Mouse (Mus musculus): ENCODE measurements around the gene Fut8. TPM values are rescaled to one million over a fixed set of nuclear protein-coding genes. Genes with fewer than 3 reads are reported as not detected.

Fut8 gene
- total and polyA plus RNA-seq, 3 experiments, result 60.6 to 124 (median 86.0) TPM

- H3K27me3 ChIP-seq (replicated peaks), result no peaks in the 10 kb centered on the region
- no peak overlapping the region for H3K4me2 ChIP-seq (ENCODE audit: insufficient read depth, low read depth, poor library complexity, severe bottlenecking)
- in situ Hi-C loops (cut with MboI; ENCODE audit: low pct_ligation_motif_present, low pct_unique_long_range_greater_than_20kb, low sequenced_read_pairs) (no loop called here), dilution Hi-C loops (cut with MboI; ENCODE audit: extremely low pct_ligation_motif_present, extremely low pct_unique_long_range_greater_than_20kb, low sequenced_read_pairs) (no loop called here)
- no peak overlapping the region for H3K27ac ChIP-seq (ENCODE audit: insufficient read depth, low read depth)
- no peak for DNase-seq (ENCODE audit: extremely low read depth)
- H3K4me3 ChIP-seq (replicated peaks in 1 of 3; ENCODE audit: low read depth in 2 of 3, low read length in 2 of 3, poor library complexity in 1 of 3), result no peak overlapping the region
- TF ChIP-seq ZKSCAN1 (IDR thresholded peaks at IDR 0.05; ENCODE audit: borderline replicate concordance, low read depth, low read length) (no peak), HCFC1 (IDR thresholded peaks at IDR 0.05; ENCODE audit: low read depth, low read length) (no peak), CTCF (conservative IDR thresholded peaks at IDR 0.05 in 1 of 2, IDR thresholded peaks at IDR 0.05 in 1 of 2; ENCODE audit: low read depth in 2 of 2, low read length in 2 of 2) (no peak), ZMIZ1 (IDR thresholded peaks at IDR 0.05; ENCODE audit: low read depth, low read length) (no peak), CHD1 (IDR thresholded peaks at IDR 0.05; ENCODE audit: low read depth, low read length) (no peak), POLR2AphosphoS2 (IDR thresholded peaks at IDR 0.05; ENCODE audit: low read depth, low read length) (no peak), PAX5 (IDR thresholded peaks at IDR 0.05; ENCODE audit: low read length) (no peak), JUN (IDR thresholded peaks at IDR 0.05; ENCODE audit: insufficient read depth, low read depth, low read length) (no peak), EP300 (IDR thresholded peaks at IDR 0.05; ENCODE audit: low read length) (no peak), TBP (conservative IDR thresholded peaks at IDR 0.05; ENCODE audit: low read depth, low read length) (no peak), NRF1 (IDR thresholded peaks at IDR 0.05; ENCODE audit: low read depth, low read length) (no peak), MAX (IDR thresholded peaks at IDR 0.05; ENCODE audit: low read length) (no peak), MXI1 (IDR thresholded peaks at IDR 0.05; ENCODE audit: low read depth, low read length) (no peak), MAFK (IDR thresholded peaks at IDR 0.05; ENCODE audit: insufficient replicate concordance, low read length) (no peak), UBTF (IDR thresholded peaks at IDR 0.05; ENCODE audit: low read depth, low read length) (no peak), MYC (IDR thresholded peaks at IDR 0.05; ENCODE audit: low read depth, low read length) (no peak), POLR2A (IDR thresholded peaks at IDR 0.05; ENCODE audit: low read depth, low read length) (no peak), RCOR1 (conservative IDR thresholded peaks at IDR 0.05; ENCODE audit: low read depth, low read length) (no peak)
- no peak overlapping the region for H3K9ac ChIP-seq (ENCODE audit: insufficient read depth, low read depth)
- no peaks in the 10 kb centered on the region for H3K9me3 ChIP-seq (replicated peaks; ENCODE audit: low read length)
- H3K79me2 ChIP-seq (replicated peaks; ENCODE audit: control insufficient read depth, extremely low read depth, insufficient read depth, poor library complexity, severe bottlenecking), result no peaks in the 10 kb centered on the region
- no peaks in the 10 kb centered on the region for H3K36me3 ChIP-seq (replicated peaks in 1 of 2; ENCODE audit: control insufficient read depth in 1 of 2, insufficient read depth in 1 of 2, low read length in 1 of 2)
- peaks cover 0 to 2% of the 10 kb centered on the region in 2 experiments; a peak in 1 of 4 replicates for H3K4me1 ChIP-seq (ENCODE audit: control insufficient read depth in 1 of 2, insufficient read depth in 2 of 2)
Observed at GRCm38 (mm10) chr12:77495781-77496180, 257.9 kb downstream of the Fut8 start.

DNA sequence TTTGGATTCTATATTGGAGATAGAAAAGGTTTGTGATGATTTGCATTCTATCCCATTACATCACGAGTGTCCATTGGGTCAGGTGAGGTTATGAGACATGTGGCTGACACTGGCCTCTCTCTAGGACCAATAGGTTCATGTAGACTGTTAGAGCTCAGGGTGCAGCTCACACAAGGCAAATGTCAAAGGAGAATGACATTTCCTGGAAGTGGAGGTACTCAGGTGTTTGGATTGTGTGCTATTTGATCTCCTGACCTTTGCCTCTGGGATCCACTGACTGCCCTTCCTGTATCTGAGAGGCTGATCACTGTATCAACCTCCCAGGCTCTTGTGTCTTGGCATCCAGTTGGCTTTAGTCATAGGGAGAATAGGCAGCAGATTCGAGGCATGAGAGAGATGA lies 260.2 kb downstream of the Fut8 start:
- Histone ChIP-seq H3K4me3 (replicated peaks in 1 of 3; ENCODE audit: low read depth in 2 of 3, low read length in 2 of 3, poor library complexity in 1 of 3) (no peak overlapping the region), H3K79me2 (replicated peaks; ENCODE audit: control insufficient read depth, extremely low read depth, insufficient read depth, poor library complexity, severe bottlenecking) (no peaks in the 10 kb centered on the region), H3K27me3 (replicated peaks) (no peaks in the 10 kb centered on the region), H3K4me2 (ENCODE audit: insufficient read depth, low read depth, poor library complexity, severe bottlenecking) (no peak overlapping the region), H3K9me3 (replicated peaks; ENCODE audit: low read length) (no peaks in the 10 kb centered on the region), H3K4me1 (ENCODE audit: control insufficient read depth in 1 of 2, insufficient read depth in 2 of 2) (peaks cover 0 to under 1% of the 10 kb centered on the region in 2 experiments; a peak in 1 of 4 replicates), H3K36me3 (replicated peaks in 1 of 2; ENCODE audit: control insufficient read depth in 1 of 2, insufficient read depth in 1 of 2, low read length in 1 of 2) (no peaks in the 10 kb centered on the region), H3K9ac (ENCODE audit: insufficient read depth, low read depth) (no peak overlapping the region), H3K27ac (ENCODE audit: insufficient read depth, low read depth) (no peak overlapping the region)
- dilution Hi-C loops (cut with MboI; ENCODE audit: extremely low pct_ligation_motif_present, extremely low pct_unique_long_range_greater_than_20kb, low sequenced_read_pairs), result no loop called here
- in situ Hi-C loops (cut with MboI; ENCODE audit: low pct_ligation_motif_present, low pct_unique_long_range_greater_than_20kb, low sequenced_read_pairs), result no loop called here
- DNase-seq (ENCODE audit: extremely low read depth), result no peak
- TF ChIP-seq JUN (IDR thresholded peaks at IDR 0.05; ENCODE audit: insufficient read depth, low read depth, low read length) (no peak), CHD1 (IDR thresholded peaks at IDR 0.05; ENCODE audit: low read depth, low read length) (no peak), NELFE (IDR thresholded peaks at IDR 0.05; ENCODE audit: low read depth, low read length) (no peak), BHLHE40 (IDR thresholded peaks at IDR 0.05; ENCODE audit: low read depth, low read length) (no peak), ETS1 (conservative IDR thresholded peaks at IDR 0.05; ENCODE audit: low read depth, low read length) (no peak), E2F4 (IDR thresholded peaks at IDR 0.05; ENCODE audit: insufficient replicate concordance, low read depth, low read length) (no peak), GABPA (IDR thresholded peaks at IDR 0.05; ENCODE audit: insufficient replicate concordance, low read depth, low read length) (no peak), ELF1 (IDR thresholded peaks at IDR 0.05; ENCODE audit: low read depth, low read length) (no peak), EP300 (IDR thresholded peaks at IDR 0.05; ENCODE audit: low read length) (no peak), SIN3A (IDR thresholded peaks at IDR 0.05; ENCODE audit: low read length) (no peak), TBP (conservative IDR thresholded peaks at IDR 0.05; ENCODE audit: low read depth, low read length) (no peak), USF2 (conservative IDR thresholded peaks at IDR 0.05; ENCODE audit: low read depth, low read length) (no peak), MAZ (IDR thresholded peaks at IDR 0.05; ENCODE audit: low read depth, low read length) (no peak), POLR2A (IDR thresholded peaks at IDR 0.05; ENCODE audit: low read depth, low read length) (no peak), ZKSCAN1 (IDR thresholded peaks at IDR 0.05; ENCODE audit: borderline replicate concordance, low read depth, low read length) (no peak), MEF2A (IDR thresholded peaks at IDR 0.05; ENCODE audit: borderline replicate concordance, low read depth, low read length) (no peak)

Measured in CH12.LX (cell line).